Mouse (Mus musculus) regulatory T cell (primary cell): ENCODE data around the gene Hoxa6.

Source experiments
- in situ Hi-C: fragments of 300-600 bp; cut with MboI, MseI; formaldehyde crosslinking; loops from one replicate; pipeline ENCODE4 v1.15.1; 2025; ENCODE audit warnings: high pct_unique_total_duplicates

Gene Hoxa6

DNA sequence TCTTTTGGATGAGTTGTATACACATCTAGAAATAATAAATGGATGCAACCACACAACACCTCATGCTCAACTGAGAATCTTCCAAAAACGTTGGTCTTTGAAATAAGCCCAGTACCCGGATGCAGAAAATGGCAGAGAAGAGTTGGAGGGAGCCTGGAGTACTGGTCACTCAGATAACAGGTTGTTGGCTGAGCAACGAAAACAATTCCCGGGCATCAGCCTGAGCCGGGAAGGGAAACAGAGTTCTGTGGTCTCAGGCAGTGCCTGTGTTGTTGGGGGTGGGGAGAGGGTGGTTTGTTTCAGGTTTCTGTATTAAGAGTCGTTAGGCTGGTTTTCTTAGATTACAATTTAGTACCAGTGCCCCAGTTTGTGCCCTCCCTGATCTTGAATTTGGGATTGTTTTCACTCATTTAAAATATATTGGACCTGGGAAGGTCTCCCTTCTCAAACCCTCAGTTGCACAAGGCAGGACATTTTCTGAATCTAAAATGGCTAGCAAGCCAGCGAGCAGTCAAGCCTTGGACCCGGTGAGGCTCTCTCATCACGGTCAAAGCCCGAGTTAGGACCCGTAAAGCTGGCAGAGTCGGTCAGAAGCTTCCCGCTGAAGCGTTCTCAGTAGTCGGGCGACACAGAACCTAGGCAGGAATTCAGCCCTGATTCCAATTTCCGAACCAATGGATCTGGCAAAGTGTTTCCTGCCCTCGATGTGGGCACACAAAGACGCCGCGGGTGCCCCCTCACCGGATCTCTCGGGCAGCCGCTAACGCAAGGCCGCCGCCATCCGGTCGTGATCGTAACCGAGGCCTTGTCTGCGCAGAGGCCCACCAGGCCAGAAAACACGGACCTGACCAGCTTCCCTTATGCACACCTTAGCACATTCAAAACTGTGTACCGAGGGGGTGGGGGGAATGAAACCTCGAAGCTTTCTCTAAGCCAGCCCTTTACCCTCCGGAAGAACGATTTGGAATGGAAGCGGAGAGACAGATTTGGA is 20.2 kb upstream of the Hoxa6 start:
- in situ Hi-C loops = loop anchor here (5.0 to 10.0 kb wide), 2 partner anchors 221 to 1024 kb away; no protein-coding TSS in a partner anchor

DNA sequence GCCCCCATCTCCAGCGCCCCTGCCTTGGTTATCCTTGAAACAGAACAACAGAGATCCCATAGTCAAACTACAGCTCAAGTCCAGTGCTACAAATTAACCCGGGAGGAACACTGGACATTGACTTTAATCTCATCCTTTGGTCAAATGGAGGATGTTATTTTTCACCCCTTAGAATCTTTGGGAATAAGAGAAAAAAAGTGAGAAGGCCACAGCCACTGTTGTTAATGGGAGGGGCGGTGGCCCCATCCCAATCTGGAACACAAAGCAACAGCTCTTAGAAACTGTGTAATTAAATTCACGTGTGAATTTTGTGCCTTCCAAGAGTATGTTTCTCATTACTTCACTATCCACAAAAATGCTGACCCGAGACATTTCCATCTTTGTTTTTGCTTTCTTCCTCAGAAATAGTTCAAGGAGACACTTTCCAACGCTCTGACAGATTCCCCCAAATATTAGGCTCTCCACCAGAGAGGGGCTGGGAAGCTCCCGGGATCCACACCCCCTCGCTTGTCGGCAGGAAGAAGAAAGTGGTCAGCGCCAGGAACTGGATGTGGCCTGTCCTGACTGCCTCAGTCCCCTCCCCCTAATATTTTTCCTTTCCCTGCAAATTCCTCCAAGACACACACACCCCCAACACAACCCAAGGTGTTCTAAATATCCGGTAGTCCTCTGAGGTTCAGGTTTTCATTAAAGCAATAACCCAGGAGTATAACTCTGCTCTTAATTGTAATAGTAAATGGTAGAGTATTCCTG is 19.1 kb upstream of the Hoxa6 start:
- in situ Hi-C loops = loop anchor here (5.0 to 10.0 kb wide), 2 partner anchors 220 to 1023 kb away; no protein-coding TSS in a partner anchor

DNA sequence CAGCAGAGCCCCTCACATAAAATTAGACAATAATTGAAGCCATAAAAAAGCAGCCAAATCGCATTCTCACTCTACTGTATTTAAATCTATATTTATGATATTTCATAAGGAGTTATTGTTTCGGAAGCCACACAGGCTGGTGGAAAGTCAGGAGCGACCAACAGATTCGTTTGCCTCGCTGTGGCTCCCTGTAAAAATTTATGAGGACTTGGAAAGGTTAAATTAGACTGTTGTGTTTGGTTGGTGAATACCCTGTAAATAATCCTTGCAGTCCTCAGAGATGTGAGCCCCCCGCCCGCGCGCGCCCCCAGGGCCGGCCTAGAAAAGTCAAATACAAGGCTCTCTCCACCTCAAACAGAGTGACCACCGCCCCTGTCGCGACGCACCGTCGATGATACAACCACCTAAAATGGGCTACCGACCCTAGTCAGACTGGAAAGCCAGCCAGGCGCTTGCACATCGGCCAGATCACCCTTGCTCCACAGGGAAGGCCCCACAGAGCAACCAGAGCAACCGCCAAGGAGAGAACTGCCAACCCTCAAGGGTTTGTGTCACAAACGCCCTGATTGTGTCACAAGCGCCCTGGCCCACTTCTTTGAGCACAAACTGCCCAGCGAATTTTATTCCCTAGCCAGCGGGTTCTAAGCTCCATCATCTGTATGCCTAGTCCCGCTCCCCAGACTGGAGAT is 18.2 kb upstream of the Hoxa6 start:
- in situ Hi-C loops = loop anchor here (5.0 to 10.0 kb wide), 2 partner anchors 219 to 1022 kb away; no protein-coding TSS in a partner anchor

DNA sequence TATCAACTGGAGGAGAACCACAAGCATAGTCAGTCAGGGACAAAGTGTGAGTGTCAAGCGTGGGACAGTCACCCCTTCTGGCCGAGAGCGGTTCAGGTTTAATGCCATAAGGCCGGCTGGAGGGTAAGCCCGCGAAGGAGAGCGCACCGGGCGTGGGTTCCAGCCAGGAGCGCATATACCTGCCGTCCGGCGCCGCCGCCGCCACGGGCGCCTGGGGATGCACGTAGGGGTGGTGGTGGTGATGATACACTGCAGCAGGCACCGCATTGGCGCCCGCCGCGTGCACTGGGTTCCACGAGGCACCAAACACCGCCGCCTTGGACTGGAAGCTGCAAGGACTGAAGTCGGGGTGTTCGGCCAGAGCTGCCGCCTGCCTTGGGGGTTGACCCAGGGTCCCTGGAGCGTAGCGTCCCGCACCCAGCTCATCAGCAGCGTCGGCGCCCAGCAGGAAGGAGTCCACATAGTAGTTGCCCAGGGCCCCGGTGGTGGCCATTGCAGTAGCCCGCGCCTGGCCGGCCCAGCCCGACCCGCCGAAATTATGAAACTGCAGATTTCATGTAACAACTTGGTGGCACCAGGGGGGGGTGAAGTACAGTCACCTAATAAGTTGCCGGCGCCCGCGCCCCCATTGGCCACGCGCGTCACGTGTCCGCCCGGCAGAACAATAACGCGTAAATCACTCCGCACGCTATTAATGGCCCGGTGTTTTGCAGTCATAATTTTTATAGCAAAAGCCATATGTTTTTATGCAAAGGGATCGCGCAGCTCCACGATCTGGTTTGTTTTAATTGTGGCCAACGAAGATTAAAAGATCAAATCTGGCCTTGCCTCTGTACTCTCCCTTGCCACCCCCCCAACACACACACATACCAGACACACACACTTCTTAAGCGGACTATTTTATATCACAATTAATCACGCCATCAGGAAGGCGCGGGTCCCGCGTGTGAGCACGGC is 17.4 kb upstream of the Hoxa6 start:
- in situ Hi-C loops = loop anchor here (5.0 to 10.0 kb wide), 2 partner anchors 219 to 1021 kb away; no protein-coding TSS in a partner anchor

DNA sequence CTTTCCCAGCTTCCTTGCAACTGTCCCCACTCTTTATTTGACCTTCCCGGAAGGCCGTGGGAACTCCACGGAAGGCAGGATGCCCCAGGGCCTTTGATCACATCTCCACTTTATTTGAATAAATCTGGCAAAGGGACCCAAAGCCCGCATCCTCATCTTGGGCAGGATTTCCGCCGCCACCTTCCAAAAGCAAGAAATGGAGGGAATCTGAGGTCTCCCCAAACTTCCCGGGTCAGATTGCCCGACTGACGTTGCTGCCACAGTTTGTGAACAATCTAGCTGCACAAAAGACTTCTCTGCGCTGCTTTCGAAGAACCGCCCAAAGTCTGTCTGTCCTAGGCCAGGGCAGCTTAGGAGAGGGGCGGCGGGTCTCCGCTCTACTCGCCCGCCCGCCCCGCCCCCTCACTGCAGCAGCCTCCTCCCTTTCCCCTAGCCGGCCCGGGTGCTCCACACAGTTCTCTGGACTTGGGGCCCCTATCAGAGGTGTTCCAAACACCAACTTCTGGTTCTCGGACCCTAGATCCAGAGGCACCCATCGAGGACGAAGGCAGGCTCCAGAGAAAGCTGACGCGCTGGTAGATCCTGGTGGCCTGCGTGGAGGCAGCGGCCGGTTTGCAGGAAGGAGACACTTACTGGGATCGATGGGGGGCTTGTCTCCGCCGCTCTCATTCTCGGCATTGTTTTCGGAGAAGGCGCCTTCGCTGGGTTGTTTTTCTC is 16.5 kb upstream of the Hoxa6 start:
- in situ Hi-C loops = loop anchor here (5.0 to 25.0 kb wide), 3 partner anchors 218 to 1020 kb away; no protein-coding TSS in a partner anchor

DNA sequence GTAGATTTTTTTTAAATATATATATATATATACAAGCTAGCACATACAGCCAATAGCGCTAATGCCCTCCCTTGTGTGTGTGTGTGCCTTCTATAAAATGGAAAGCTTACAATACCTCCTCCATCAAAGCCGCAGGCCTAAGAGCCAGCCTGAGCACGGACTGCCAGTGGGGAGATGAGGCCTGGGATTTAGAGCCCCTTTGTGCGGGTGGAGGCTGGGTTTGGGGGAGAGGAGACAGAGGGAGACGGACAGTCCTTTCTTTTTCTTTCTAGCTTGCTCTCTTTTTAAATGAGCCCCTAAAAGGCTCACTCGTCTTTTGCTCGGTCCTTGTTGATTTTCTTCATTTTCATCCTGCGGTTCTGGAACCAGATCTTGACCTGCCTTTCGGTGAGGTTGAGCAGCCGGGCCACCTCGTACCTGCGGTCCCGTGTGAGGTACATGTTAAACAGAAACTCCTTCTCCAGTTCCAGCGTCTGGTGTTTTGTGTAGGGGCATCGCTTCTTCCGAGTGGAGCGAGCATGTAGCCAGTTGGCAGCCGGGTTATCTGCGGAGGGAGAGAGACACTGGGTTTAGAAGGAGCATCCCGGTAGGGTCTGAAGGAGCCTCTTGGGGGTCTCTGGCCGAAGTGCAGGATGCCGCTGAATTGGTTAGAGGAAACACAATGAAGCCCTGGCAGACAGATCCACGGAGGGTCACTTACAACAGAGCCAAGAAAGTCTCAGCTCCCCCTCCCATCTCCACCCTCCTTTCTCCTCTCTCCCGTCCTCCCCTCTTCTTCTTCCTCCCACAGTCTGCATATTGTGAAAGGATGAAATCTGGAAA is 15.6 kb upstream of the Hoxa6 start:
- in situ Hi-C loops = loop anchor here (10.0 to 25.0 kb wide), 2 partner anchors 362 to 1019 kb away; no protein-coding TSS in a partner anchor

DNA sequence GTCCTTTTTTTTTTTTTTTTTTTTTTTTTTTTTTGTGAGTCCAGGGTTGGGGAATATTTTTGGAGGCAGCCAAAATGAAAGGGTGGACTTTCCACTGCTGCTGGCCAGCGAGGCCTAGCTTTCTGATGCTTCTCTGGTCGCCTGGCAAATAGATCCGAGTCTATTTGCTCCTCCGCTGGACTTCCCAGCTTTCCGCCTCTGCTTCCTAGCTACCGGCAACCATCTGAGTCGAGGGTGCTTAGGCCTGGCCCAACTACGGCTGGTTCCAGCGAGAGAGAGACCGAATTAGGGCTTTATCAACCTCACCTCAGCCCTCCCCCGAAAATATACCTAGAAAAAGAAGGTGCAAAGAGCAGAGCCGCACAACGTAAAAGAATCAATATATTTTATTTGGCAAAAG is 14.2 kb upstream of the Hoxa6 start:
- in situ Hi-C loops = loop anchor here (10.0 to 25.0 kb wide), 2 partner anchors 360 to 1018 kb away; no protein-coding TSS in a partner anchor

DNA sequence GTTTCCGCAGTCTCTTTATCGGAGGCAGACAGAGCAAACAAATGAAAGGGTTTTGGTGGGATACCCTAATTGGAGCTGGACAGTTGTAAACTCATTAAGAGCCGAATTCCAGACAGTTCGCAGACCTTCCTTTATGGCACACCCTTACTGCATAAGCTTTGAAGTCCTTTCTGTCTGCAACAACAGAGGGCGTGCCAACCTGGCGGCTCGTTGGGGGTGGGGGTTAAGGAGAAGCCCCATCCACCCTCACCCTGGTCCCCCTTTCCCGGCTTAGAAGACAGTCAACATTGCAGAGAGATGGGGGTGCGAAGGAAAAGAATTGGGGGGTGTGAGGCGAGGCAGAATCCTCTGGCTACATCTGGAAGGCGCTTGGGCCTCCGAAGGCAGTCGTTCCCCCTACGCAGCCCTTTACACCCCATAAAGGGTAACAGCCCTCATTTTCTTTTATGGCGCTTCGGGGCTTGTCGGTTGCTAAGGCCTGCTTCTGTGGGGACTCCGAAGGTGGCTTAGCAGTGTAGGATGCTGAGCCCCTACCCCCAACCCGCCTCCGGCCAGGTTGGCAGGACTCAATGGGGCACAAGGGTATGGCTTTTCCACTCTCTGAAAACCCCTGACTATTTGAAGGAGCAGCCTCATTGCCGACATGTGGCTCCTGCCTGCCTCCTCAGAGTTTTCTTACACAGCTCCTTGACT is 13.6 kb upstream of the Hoxa6 start:
- in situ Hi-C loops = loop anchor here (10.0 to 25.0 kb wide), 2 partner anchors 360 to 1017 kb away; no protein-coding TSS in a partner anchor

DNA sequence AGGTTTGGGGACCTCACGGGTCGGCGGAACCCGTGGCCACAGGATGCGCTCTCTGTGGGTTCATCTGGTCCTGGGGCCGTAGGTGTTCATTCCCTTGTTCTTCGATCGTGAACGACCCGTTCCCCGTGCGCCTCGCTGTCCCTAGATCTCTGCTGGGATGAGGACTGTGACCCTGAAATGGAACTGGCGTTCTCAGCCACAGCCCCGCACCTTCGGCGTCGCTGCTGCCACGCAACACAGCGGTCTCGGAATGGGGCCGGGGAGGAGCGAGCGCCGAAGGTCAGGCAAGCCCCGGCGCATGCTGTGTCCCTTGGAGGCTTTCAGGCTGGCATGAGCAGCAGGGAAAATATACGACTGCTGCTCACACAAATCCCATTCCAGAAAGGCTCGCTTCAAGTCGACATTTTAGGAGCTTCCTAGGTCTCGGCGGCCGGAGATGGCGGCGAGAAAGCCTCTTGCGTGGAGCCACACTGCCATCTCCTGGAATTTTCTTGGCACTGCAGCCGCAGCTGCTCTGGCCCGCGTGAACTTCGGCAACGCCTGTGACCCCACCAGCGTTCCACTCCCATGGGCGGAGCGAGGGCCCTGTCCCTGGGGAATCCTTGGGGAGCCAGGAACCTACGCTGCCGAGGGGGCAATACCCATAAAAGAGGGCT is 12.9 kb upstream of the Hoxa6 start, which contains the start of gene Hoxa7:
TSS of gene Hoxa7 (minus strand) at position 518 of the 656 bp plus-strand sequence.
- in situ Hi-C loops = loop anchor here (10.0 to 25.0 kb wide), 2 partner anchors 359 to 1017 kb away; no protein-coding TSS in a partner anchor

DNA sequence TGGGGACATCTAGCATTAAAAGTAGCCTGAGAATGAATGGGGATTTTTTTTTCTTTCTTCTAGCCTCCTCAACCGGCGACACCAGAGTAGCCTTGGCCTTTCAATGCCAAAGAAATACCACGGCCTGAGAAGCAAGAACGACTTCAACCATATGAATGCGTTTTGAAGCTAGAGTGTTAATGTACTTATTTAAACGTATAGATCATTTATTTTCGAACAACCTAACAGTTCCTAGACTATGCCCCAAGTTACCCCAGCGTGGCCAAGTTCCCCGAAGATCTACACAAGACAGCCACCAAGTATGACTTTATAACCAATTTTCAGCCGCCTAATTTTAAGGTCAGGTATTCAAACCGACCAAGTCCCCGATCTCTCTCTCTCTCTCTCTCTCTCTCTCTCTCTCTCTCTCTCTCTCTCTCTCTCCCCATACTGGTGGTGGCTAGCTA is 12.4 kb upstream of the Hoxa6 start:
- in situ Hi-C loops = loop anchor here (10.0 to 25.0 kb wide), 2 partner anchors 359 to 1016 kb away; no protein-coding TSS in a partner anchor

DNA sequence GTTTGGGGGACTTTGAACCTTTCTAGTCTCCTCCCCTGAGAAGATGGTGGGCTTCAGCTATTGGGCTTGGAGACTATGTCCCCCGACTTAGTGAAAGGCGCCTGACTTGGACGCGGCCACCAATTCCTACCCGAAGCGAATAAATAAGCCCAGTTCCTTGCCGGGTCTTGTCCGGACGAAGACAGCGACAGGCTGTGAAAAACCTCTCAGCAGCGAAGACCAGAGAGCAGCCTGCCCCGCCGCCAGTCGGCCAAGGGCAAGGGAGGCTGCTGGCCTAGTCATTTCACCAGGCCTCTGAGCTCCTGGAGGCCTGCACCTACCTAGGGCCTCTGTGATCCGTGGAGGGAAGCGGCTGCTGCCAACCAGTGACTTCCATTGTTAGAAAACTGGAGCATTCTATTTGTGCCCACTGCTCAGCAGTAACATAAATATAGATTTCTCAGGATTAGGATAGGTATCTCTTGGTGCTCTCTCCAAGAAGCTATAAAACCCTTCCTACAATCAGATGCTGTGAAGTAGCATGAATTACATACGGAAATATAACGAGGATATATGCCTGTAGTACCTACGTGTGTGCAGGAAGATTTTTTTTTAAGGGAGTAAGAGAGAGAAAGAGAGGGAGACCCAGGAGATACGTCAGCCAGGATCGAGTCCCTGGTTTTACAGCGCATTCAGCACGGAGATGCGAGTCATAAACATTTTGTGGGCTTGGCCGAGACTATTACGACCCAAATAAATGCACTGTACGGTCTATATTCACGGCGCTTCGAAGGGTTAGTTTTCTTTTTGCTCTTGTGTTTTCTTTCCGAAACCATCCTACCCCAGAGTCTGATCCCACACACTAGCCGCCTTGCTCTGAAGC is 11.7 kb upstream of the Hoxa6 start:
- in situ Hi-C loops = loop anchor here (10.0 to 25.0 kb wide), 2 partner anchors 358 to 1015 kb away; no protein-coding TSS in a partner anchor

DNA sequence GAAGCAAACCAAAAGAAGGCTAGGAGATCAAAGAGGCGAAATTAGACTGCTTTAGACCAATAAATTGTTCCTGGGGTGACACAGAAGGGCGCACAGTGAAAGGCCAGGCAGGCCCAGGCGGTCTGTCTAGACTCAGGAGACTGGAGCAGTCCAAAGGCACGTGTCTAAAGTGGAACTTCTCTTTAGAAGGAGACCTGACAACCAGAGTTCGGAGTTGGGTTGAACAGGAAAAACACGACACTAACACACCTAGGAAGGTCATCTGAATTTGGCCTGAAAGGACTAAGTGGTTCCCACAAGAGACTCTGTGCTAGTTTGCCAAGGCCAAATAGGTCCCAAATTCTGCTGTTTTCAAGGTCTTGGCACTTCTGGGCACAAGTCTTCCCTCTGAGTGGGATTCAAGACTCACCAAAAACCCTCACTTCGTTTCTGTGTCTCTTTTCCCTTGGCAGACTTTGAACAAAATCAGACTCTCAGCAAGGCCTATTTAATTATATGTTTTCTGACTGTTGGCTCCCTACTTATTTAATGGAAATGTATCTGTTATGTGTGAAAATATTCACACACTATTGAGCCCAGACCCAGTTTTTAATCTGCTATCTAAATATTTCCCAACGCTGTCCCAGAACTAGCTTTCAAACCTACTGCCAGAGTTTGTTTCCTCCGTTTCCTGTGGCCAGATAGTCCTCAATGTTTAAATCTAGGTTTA is 10.9 kb upstream of the Hoxa6 start:
- in situ Hi-C loops = loop anchor here (5.0 to 25.0 kb wide), 3 partner anchors 357 to 1045 kb away; no protein-coding TSS in a partner anchor

DNA sequence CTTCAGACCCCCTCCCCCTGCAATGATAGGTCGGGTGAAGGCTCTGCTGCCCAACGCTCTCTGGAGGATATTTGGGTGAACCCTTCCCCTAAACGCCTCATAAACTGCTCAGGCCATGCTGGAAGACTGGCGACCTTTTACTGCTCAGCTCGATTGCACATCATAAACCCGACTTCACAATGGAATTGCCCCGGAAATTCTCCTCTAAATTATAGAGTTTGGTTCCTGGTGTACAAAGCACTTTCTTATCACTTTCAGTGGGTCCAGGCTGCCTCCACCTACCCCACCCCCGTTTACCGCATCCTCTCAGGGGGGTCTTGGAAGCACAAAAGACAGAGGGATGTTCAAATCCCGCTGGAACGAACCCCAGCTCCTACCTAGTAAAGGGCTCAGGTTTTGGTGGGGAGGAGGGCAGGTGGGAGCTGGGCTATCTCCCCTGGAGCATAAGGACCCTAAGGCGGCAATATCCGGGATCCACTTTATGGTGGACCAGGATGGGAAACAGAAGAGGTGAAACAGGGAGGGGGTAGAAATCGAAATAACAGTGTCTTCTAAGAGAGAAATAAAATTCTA is 10.2 kb upstream of the Hoxa6 start:
- in situ Hi-C loops = loop anchor here (5.0 to 25.0 kb wide), 3 partner anchors 356 to 1044 kb away; no protein-coding TSS in a partner anchor

DNA sequence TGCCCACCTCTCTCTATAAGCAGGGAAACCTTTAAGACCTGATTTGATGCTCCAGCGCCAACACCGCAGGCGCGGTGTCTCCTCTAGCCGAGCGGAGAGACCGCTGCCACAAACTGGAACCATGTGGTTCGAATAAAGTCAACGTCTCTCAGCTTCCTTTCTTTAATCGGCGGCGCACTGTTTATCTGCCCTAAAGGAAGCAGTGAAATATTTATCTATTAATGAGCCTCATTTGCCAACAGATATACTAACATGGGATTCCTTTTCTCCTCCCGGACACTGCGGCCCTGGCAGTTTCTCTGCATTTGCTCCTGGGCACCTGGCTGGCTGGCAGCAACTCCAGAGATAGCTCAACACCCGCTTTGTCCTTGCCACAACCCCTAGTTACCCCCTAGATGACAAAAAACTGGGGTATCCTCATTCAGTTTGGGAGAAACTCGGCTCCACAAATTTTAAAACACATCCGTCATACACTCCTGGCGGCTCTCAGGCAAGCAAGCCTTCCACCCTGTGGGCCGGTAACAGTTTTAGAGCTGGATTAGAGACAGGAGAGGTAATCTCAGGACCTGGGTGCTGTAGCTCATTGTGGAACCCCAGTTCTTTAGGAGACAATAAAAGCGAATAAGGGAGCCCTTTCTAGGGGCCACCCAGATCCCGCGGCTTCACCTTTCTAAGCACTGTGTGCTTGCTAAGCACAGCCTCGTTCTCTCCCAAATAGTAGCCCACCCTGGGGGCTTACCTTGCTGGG is 9.5 kb upstream of the Hoxa6 start:
- in situ Hi-C loops = loop anchor here (5.0 to 25.0 kb wide), 3 partner anchors 356 to 1043 kb away; no protein-coding TSS in a partner anchor
